Mouse (Mus musculus): ENCODE results near the gene Gmppa. TPM values are rescaled to one million over a fixed set of nuclear protein-coding genes. Genes with fewer than 3 reads are reported as not detected.
A peak's percentile ranks its signal among the peaks of the same experiment; 100 is the strongest.

The Gmppa gene
- polyA plus RNA-seq, 2 experiments = 22.8 to 34.3 TPM

- 19% methylated on average over 23 of the region's 23 CpGs for WGBS (ENCODE audit: insufficient replicate concordance)
- Histone ChIP-seq H3K27me3 (ENCODE audit: control insufficient read depth, insufficient read depth, low read length) (peaks cover 41% of the 10 kb centered on the region), H3K36me3 (replicated peaks; ENCODE audit: control insufficient read depth, insufficient read depth, low read depth) (no peaks in the 10 kb centered on the region), H3K4me2 (ENCODE audit: low read depth) (no peak overlapping the region), H3K4me1 (replicated peaks; ENCODE audit: control insufficient read depth in 2 of 2, insufficient read depth in 2 of 2, low read length in 1 of 2) (no peaks in the 10 kb centered on the region), H3K4me3 (ENCODE audit: insufficient read depth in 1 of 2, low read depth in 2 of 2, low read length in 2 of 2) (no peak overlapping the region), H3K9me3 (ENCODE audit: control insufficient read depth, low read length) (no peaks in the 10 kb centered on the region), H3K9ac (replicated peaks) (no peak overlapping the region), H3K27ac (no peak overlapping the region)
- no peak for TF ChIP-seq CTCF (IDR thresholded peaks at IDR 0.05; ENCODE audit: low read depth)
- TF ChIP-seq EP300 (IDR thresholded peaks at IDR 0.05; ENCODE audit: low read depth) = no peak
- DNase-seq (ENCODE audit: low read depth in 3 of 3, low spot score in 3 of 3) (no peak), ATAC-seq (ENCODE audit: insufficient read depth) (no peak)
Observed at GRCm38 (mm10) chr1:75388898-75389515, 46.7 kb upstream of the Gmppa start.

- TF ChIP-seq CTCF (IDR thresholded peaks at IDR 0.05; ENCODE audit: low read depth) (no peak), EP300 (IDR thresholded peaks at IDR 0.05; ENCODE audit: low read depth) (no peak)
- H3K27ac ChIP-seq = no peak overlapping the region
- H3K36me3 ChIP-seq (replicated peaks; ENCODE audit: control insufficient read depth, insufficient read depth, low read depth) = no peaks in the 10 kb centered on the region
- ATAC-seq (ENCODE audit: insufficient read depth) (no peak), DNase-seq (ENCODE audit: low read depth in 3 of 3, low spot score in 3 of 3) (no peak)
- H3K4me3 ChIP-seq (ENCODE audit: insufficient read depth in 1 of 2, low read depth in 2 of 2, low read length in 2 of 2) = no peak overlapping the region
- H3K4me1 ChIP-seq (replicated peaks; ENCODE audit: control insufficient read depth in 2 of 2, insufficient read depth in 2 of 2, low read length in 1 of 2) = no peaks in the 10 kb centered on the region
- no peaks in the 10 kb centered on the region for H3K9me3 ChIP-seq (ENCODE audit: control insufficient read depth, low read length)
- H3K9ac ChIP-seq (replicated peaks) = no peak overlapping the region
- WGBS (ENCODE audit: insufficient replicate concordance) = 60% methylated on average over 9 of the region's 9 CpGs
- peaks cover 21% of the 10 kb centered on the region for H3K27me3 ChIP-seq (ENCODE audit: control insufficient read depth, insufficient read depth, low read length)
- no peak overlapping the region for H3K4me2 ChIP-seq (ENCODE audit: low read depth)
Observed at GRCm38 (mm10) chr1:75393139-75393538, 42.6 kb upstream of the Gmppa start.

- Histone ChIP-seq H3K4me1 (replicated peaks; ENCODE audit: control insufficient read depth in 2 of 2, insufficient read depth in 2 of 2, low read length in 1 of 2) (peaks cover 0 to under 1% of the 10 kb centered on the region in 2 experiments; a peak in 1 of 4 replicates), H3K27ac (no peak overlapping the region), H3K4me3 (ENCODE audit: insufficient read depth in 1 of 2, low read depth in 2 of 2, low read length in 2 of 2) (no peak overlapping the region), H3K9ac (replicated peaks) (no peak overlapping the region), H3K4me2 (ENCODE audit: low read depth) (no peak overlapping the region), H3K9me3 (ENCODE audit: control insufficient read depth, low read length) (no peaks in the 10 kb centered on the region), H3K36me3 (replicated peaks; ENCODE audit: control insufficient read depth, insufficient read depth, low read depth) (no peaks in the 10 kb centered on the region), H3K27me3 (ENCODE audit: control insufficient read depth, insufficient read depth, low read length) (peaks cover 14% of the 10 kb centered on the region)
- 59% methylated on average over 3 of the region's 3 CpGs for WGBS (ENCODE audit: insufficient replicate concordance)
- no peak for TF ChIP-seq EP300 (IDR thresholded peaks at IDR 0.05; ENCODE audit: low read depth)
- TF ChIP-seq CTCF (IDR thresholded peaks at IDR 0.05; ENCODE audit: low read depth) = no peak
- DNase-seq (ENCODE audit: low read depth in 3 of 3, low spot score in 3 of 3) = no peak
- no peak for ATAC-seq (ENCODE audit: insufficient read depth)
Observed at GRCm38 (mm10) chr1:75393846-75394245, 41.9 kb upstream of the Gmppa start.

GRCm38 (mm10) chr1:75398761-75399402 is 36.8 kb upstream of the Gmppa start:
- Histone ChIP-seq H3K4me3 (ENCODE audit: insufficient read depth in 1 of 2, low read depth in 2 of 2, low read length in 2 of 2) (no peak overlapping the region), H3K27me3 (ENCODE audit: control insufficient read depth, insufficient read depth, low read length) (no peaks in the 10 kb centered on the region), H3K9me3 (ENCODE audit: control insufficient read depth, low read length) (no peaks in the 10 kb centered on the region), H3K4me1 (replicated peaks; ENCODE audit: control insufficient read depth in 2 of 2, insufficient read depth in 2 of 2, low read length in 1 of 2) (peaks cover 0 to 9% of the 10 kb centered on the region in 2 experiments; a peak in 2 of 4 replicates), H3K27ac (no peak overlapping the region), H3K9ac (replicated peaks) (no peak overlapping the region), H3K4me2 (ENCODE audit: low read depth) (no peak overlapping the region), H3K36me3 (replicated peaks; ENCODE audit: control insufficient read depth, insufficient read depth, low read depth) (no peaks in the 10 kb centered on the region)
- DNase-seq (ENCODE audit: low read depth in 3 of 3, low spot score in 3 of 3) (peak; percentile 31 to 52 (median 34)), ATAC-seq (ENCODE audit: insufficient read depth) (peak; percentile 62; the same call in 1 of the 2 replicates)
- 10% methylated on average over 9 of the region's 9 CpGs for WGBS (ENCODE audit: insufficient replicate concordance)
- TF ChIP-seq EP300 (IDR thresholded peaks at IDR 0.05; ENCODE audit: low read depth) = no peak
- TF ChIP-seq CTCF (IDR thresholded peaks at IDR 0.05; ENCODE audit: low read depth) = peak; percentile 78

- ATAC-seq (ENCODE audit: insufficient read depth) = peak; percentile 51; the same call in 1 of the 2 replicates
- Histone ChIP-seq H3K4me1 (replicated peaks; ENCODE audit: control insufficient read depth in 2 of 2, insufficient read depth in 2 of 2, low read length in 1 of 2) (peaks cover 0 to 9% of the 10 kb centered on the region in 2 experiments; a peak in 2 of 4 replicates), H3K36me3 (replicated peaks; ENCODE audit: control insufficient read depth, insufficient read depth, low read depth) (no peaks in the 10 kb centered on the region), H3K9me3 (ENCODE audit: control insufficient read depth, low read length) (no peaks in the 10 kb centered on the region), H3K4me2 (ENCODE audit: low read depth) (peak overlapping the region; percentile 36), H3K27me3 (ENCODE audit: control insufficient read depth, insufficient read depth, low read length) (no peaks in the 10 kb centered on the region), H3K27ac (no peak overlapping the region), H3K9ac (replicated peaks) (no peak overlapping the region; the same call in 1 of the 2 replicates), H3K4me3 (ENCODE audit: insufficient read depth in 1 of 2, low read depth in 2 of 2, low read length in 2 of 2) (peak overlapping the region in 1 of 2 experiments; percentile 26; a peak in 2 of 4 replicates)
- TF ChIP-seq EP300 (IDR thresholded peaks at IDR 0.05; ENCODE audit: low read depth) (no peak), CTCF (IDR thresholded peaks at IDR 0.05; ENCODE audit: low read depth) (no peak)
- WGBS (ENCODE audit: insufficient replicate concordance) = 12% methylated on average over 15 of the region's 15 CpGs
- no peak for DNase-seq (ENCODE audit: low read depth in 3 of 3, low spot score in 3 of 3)
Observed at GRCm38 (mm10) chr1:75399755-75400492, 35.8 kb upstream of the Gmppa start.

Data from liver, embryonic 14.5 days (tissue).